Mouse (Mus musculus) layer of hippocampus, adult 9-10 months (tissue): ENCODE data around the gene Tmco4.

Experiments used
- DNase-seq: peaks from one replicate; pipeline ENCODE4 v3.0.0; 2022; ENCODE audit warnings: low spot score

Gene Tmco4

DNA sequence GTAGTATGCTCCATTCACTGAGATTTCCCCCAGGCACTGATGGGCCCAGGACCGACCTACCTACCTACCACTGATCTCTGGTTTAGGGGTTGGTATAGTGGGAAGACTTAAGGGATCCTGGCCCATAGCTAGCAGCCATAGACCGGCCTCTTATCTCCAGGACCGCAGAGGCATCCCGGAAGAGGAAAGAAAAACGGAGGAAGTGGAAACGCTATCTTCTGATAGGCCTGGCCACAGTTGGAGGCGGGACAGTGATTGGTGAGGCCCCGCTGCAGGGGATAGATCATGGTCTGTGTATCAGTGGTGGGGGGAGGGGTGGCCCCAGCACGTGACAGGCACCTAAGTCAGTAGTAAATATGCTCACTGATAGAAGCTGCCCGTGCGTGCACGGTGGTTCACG, 46.7 kb downstream of the Tmco4 start:
- no peak for DNase-seq

DNA sequence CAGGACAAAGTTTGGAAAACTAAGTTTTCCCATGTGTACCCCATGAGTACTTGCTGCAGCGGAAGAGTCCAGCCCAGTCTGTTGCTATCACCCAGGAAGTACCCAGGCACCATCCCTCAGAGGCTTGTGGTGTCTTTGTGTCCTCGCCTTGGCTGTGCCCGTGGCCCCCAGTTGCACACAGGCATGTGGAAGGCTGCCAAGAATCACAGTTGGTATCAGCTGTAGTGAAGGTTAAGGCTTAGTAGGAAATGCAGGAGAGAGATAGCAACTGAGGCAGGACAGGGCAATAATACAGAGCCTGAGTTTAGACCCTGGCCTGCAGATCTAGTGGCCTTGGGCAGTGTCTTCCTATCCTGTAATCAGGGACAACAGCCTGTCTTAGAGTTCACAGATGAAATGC, 47.7 kb downstream of the Tmco4 start:
- DNase-seq: no peak

- no peak for DNase-seq
Observed at GRCm38 (mm10) chr4:139024379-139024778, 51.7 kb downstream of the Tmco4 start.

DNA sequence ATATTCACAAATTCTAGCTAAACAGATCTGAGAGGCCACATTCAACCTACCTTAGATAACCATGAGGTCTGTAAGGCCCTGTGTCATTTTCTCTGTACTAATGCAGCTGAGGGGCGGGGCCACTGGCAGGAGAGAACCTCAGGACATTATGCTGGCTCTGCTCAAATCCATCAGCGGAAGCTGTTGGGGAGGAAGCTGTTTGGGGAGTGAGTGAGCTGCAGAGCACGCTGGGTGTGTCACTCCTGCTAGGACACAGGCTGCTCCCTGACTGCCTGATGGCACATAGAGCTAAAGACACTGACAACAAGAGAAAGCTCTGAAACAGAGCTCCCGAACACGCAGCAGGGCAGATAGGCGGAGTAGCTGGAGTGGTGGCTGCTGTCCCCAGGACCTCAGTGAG, 58.0 kb downstream of the Tmco4 start:
- no peak for DNase-seq

DNA sequence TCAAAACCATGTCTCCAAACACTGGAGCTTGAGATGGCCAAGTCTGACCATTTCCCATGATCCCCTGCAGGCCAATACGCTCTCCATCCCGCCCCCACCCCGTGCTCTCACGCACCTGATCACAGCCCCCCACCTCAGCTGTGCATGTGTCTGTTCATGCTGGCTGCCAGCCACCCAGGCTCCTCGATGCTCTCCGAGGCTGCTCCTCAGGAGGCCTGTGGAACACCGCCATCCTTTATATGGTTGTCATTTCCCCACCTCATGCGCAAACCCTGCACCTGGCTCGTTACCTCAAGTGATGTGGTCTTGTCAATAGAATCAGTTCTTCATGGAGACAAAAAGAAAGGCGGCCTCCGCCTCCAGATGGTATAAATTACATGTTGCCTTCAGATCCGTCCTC, 59.8 kb downstream of the Tmco4 start:
- DNase-seq: no peak

DNA sequence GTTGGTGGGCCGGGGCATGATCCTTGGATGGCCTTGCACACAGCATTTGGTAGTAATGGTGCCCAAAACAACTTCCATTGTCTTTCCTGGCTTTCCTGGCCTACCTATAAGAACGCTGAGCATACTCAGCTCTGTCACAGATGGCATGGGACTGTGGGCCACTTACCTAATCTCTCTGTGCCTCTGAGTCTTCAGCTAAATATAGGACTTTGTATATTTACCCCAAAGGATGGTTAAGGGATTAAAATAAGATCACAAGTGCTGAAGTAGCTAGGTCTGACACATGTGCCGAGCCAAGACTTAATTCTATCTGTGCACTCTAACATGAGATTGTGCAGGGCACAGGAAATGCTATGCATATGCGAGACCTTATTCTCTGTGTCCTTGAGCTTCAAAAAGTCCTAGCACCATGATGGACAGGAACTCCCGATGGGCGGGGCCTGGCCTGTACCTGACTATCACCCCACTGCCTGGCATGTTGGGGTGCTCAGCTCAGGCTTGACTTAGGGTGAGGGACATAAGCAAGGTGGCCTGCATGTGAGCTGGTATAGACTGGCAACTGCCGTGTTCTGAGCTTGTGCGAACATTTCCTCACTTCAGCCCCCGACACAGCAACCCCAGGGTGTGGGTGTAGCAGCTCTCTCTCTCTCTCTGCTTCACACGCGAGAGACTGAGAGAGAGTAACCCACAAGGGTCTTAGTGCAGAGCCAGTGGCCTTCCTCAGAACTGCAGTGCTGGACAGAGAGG, 60.7 kb downstream of the Tmco4 start:
- no peak for DNase-seq

- no peak for DNase-seq
Observed at GRCm38 (mm10) chr4:139034010-139034367, 61.3 kb downstream of the Tmco4 start.

- no peak for DNase-seq
Observed at GRCm38 (mm10) chr4:139034540-139034939, 61.9 kb downstream of the Tmco4 start.

- DNase-seq: no peak
Observed at GRCm38 (mm10) chr4:139034942-139035341, 62.3 kb downstream of the Tmco4 start.

- DNase-seq: no peak
Observed at GRCm38 (mm10) chr4:139035799-139036198, 63.1 kb downstream of the Tmco4 start.

DNA sequence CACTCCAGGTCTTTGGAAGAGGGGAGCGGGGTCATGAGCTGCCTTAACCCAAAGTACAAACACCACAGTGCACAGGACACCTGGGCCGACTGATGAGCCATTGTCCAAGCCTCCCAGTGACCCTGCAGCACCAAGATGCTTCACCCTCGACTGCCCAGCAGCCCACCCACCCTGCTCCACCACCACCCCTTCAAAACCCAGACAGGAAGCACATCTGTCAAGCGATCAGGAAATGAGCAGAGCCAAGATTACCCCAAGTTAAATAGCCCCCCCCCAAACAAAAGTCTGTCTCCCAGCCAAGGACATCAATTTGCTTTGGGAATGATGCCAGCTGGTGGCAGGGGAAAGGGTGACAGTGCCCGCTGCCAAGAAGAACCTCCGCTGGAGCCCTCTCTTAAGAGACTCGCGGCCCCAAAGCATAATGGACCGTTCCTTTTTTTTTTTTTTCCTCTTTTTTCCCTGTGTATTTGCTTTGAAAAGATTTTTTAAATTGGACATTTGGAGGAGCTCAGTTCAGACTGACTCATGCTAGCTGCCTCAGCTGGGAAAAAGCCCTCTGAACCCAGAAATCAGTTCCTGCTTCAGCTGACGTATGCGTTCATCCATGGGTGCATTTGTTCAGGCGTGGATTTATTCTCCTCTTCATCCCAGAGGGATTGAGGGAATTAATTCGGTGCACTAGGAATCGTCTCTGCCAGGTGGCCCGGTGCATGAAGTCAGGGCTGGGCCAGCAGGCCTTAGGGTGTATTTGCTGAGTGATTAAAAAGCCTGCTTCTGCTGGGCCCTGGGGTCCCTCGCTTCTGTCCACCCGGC, 65.3 kb downstream of the Tmco4 start:
- no peak for DNase-seq

DNA sequence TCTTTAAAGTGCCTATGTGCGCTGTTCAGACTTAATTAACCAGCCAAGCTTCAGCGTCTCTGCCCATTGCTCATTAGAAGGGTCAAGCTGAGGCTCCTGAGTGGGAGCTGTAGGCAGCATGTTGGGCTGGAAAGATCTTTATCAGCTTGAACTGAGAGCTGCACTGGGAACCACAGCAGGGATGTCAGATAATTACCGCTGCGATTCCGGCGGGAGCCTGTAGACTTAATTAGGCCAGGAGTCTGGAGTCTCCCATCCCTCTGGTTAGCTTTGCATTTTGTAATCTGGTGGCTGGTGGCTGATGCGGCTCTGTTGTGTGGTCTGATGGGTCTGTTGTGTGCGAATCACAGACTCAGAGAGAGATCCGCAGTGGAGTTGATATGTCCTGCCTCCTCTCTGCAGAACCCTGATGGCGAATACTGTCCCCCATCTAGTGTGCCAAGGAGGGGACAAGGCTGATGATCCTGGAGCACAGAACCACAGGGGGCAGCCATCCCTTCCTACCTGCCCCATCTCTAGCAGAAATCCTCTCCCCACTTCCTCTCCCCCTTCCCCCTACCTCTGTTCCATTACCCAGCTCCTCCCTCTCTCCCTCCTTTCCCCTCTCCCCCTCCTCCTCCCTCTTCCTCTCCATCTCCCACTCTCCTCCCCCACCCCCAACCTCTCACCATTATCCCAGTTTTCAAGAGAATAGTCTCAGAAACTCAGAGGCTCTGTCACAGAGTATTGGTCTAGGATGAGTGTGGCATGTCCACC, 67.6 kb downstream of the Tmco4 start:
- DNase-seq: no peak

DNA sequence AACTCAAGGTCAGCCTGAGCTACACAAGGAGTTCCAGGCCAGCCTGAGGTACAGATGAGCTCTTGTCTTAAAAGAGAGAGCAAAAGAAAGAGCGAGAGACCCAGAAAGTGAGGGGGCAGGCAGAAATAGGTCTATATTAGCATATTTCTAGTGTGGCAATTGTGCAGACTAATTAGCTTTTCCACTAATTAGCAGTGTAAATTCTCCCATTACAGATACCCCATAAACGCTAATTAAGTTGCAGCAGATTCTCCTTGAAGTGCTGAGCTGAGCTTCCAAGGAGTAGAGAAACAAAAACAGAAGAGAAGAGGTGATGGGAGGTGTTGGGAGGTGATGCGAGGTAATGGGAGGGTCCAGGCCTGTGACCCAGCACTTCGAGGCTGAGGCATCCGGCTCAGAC, 69.9 kb downstream of the Tmco4 start:
- no peak for DNase-seq

DNA sequence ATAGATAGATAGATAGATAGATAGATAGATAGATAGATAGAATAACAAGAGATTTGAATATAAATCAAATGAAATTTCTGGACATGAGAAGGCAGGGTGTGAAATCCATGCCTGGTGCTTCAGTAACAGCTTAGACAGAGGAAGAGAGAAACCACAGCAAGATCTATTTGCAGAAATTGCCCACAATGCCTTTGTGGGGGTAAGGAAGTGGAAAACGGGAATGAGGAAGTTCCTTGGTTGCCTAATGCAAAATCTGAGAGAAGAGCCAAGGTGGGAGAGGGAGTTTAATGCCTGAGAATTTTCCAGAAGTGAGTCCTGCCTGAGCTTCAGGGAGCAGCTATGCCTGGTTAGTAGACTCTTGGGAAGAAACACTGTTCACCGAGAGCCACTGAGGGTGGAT, 70.9 kb downstream of the Tmco4 start:
- no peak for DNase-seq

GRCm38 (mm10) chr4:139044566-139044965, 71.9 kb downstream of the Tmco4 start:
- no peak for DNase-seq

GRCm38 (mm10) chr4:139046354-139046753, 73.7 kb downstream of the Tmco4 start:
- DNase-seq: no peak

GRCm38 (mm10) chr4:139048518-139048917, 75.8 kb downstream of the Tmco4 start:
- no peak for DNase-seq

DNA sequence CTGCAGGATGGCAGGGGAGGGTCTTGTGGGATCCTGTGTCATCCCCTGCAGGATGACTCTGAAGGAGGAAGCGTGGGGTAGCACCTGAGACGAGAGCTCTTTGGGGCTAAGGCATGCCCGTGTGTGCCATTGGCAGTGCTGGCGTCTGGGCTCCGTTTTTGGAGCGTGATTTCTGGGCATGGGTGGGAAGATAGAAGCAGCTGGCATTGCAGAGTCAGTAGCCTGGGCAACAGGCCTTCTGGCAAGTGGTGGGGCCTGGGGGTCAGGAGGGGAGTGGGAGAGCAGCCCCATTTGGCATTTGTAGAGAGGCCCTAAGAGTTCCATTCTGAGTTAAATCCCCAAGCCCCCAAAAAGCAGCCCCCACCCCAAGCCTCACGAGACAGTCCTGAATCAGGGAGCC, 80.1 kb downstream of the Tmco4 start:
- no peak for DNase-seq

- no peak for DNase-seq
Observed at GRCm38 (mm10) chr4:139053391-139053790, 80.7 kb downstream of the Tmco4 start.

DNA sequence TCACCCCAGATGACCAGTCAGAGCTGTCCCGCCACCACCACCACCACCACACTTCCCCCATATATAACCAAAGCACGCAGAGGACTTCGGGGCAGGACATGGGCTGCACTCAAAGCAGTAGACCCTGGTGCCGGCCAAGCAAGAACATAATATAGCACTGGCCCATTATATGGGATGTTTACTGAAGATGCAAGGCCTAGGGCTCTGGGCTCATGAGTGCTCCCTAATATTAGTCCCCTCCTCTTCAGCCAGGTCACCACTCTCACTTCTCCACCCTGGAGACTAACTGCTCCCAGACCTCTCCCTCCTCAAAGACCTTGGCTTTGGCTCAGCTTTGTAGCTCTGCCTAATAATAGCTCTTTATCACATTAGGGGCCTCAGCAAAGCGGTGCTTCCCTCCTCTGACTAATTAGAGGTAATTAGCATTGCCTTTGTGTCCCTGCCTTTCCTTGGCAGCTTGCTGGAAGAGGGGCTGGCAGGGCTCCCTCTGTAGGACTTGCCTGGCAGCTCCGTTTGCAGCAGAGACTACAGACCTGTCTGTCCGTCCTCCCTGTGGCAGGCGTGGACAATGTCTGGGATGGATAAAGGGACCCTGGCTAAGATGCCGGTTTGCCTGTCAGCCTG, 81.7 kb downstream of the Tmco4 start:
- no peak for DNase-seq

- DNase-seq: no peak
Observed at GRCm38 (mm10) chr4:139055336-139055735, 82.6 kb downstream of the Tmco4 start.

DNA sequence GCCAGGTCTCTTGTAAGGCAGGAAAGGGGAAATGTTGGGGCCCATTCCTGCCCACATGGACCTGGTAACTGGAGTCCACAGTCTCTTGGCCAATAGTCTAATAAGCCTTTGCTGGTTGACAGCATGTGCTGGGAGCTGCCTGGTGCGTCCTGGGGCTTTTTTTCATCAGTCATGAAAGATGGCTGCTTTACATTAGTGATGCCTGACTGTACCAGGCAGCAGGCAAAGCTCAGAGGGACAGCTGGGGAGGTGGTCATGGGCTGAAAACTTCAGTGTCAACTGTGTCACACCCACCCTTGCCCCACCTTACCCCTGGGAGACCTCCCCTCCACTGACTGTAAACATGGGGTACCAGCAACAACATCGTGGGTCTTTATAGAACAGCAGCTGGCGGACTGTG, 83.1 kb downstream of the Tmco4 start:
- no peak for DNase-seq
